Mouse (Mus musculus) liver, embryonic 16.5 days (tissue): Measurements from ENCODE around the gene Vipr2. TPM values are rescaled to one million over a fixed set of nuclear protein-coding genes. Genes with fewer than 3 reads are reported as not detected.

Experiments used
- ATAC-seq: fragments of 200-750 bp; cut with Nextera tagmentation; 2 replicates; pipeline ENCODE4 v1.8.0; 2017; ENCODE audit warnings: low read depth, mild to moderate bottlenecking, moderate number of reproducible peaks, moderate library complexity
- H3K27ac ChIP-seq: fragments of 300-500 bp; sonication (generic); 2 replicates; pipeline ENCODE4 v1.5.1; 2014; ENCODE audit warnings: mild to moderate bottlenecking, low read length
- H3K27me3 ChIP-seq: fragments of 300-500 bp; sonication (generic); 2 replicates; pipeline ENCODE4 v1.6.1; 2014; ENCODE audit warnings: low read depth, low read length, mixed read lengths; ENCODE audit not compliant: control insufficient read depth, insufficient read depth
- H3K36me3 ChIP-seq: fragments of 300-500 bp; sonication (generic); 2 replicates; pipeline ENCODE4 v1.6.1; 2014; ENCODE audit warnings: mild to moderate bottlenecking; ENCODE audit not compliant: control insufficient read depth, insufficient read depth
- H3K4me1 ChIP-seq: fragments of 300-500 bp; sonication (generic); 2 replicates; pipeline ENCODE4 v1.6.1; 2014; ENCODE audit warnings: low read depth, low read length, mixed read lengths; ENCODE audit not compliant: control insufficient read depth
- H3K4me2 ChIP-seq: fragments of 300-500 bp; sonication (generic); 2 replicates; pipeline ENCODE4 v1.6.1; 2014; ENCODE audit warnings: low read depth, low read length, mixed read lengths
- H3K4me3 ChIP-seq: fragments of 300-500 bp; sonication (generic); 2 replicates; pipeline ENCODE4 v1.5.1; 2014; ENCODE audit warnings: low read depth, mild to moderate bottlenecking, low read length
- H3K9ac ChIP-seq: fragments of 300-500 bp; sonication (generic); 2 replicates; pipeline ENCODE4 v1.6.1; 2014; ENCODE audit warnings: low read depth, low read length
- H3K9me3 ChIP-seq: fragments of 300-500 bp; sonication (generic); replicated peaks from 2 replicates; pipeline ENCODE4 v1.6.1; 2016; ENCODE audit warnings: low read length; ENCODE audit not compliant: control insufficient read depth
- WGBS: fragments of 180-500 bp; shearing (Covaris S2); extraction: QIAGEN DNeasy Blood & Tissue Kit; methylation state at CpG from one replicate; pipeline ENCODE4 v1.1.7; 2014; ENCODE audit not compliant: insufficient replicate concordance; 5-methylcytosine and 5-hydroxymethylcytosine counted together
- polyA plus RNA-seq: library from polyadenylated mRNA; unstranded; fragments of >200 nt; fragmentation: Nextera tagmentation; extraction: Ambion mirVana; gene quantifications from 2 replicates; pipeline ENCODE4 v1.2.1, GENCODE M21; 2015

Gene Vipr2
- polyA plus RNA-seq: 0.07 TPM in 2 replicates

GRCm38 (mm10) chr12:116077074-116077854 is at the start of gene Vipr2:
Vipr2 (plus strand) TSS chr12:116077726.
- no peaks in the 10 kb centered on the region for H3K9me3 ChIP-seq
- H3K36me3 ChIP-seq: no peaks in the 10 kb centered on the region
- peak within 1 kb of the TSS; percentile 49 for H3K4me3 ChIP-seq
- peaks cover 15% of the 10 kb centered on the region for H3K27me3 ChIP-seq
- WGBS: 6% methylated on average over 25 of the region's 33 CpGs
- H3K27ac ChIP-seq: no peak within 1 kb of the TSS
- H3K9ac ChIP-seq: no peak within 1 kb of the TSS
- no peaks in the 10 kb centered on the region; the same call in 1 of the 2 replicates for H3K4me1 ChIP-seq
- H3K4me2 ChIP-seq: peak within 1 kb of the TSS; percentile 65
- peak; percentile 59 for ATAC-seq

- Histone ChIP-seq H3K4me3 (no peak overlapping the region), H3K9ac (no peak overlapping the region), H3K36me3 (no peaks in the 10 kb centered on the region), H3K4me1 (no peaks in the 10 kb centered on the region), H3K27me3 (no peaks in the 10 kb centered on the region), H3K9me3 (no peaks in the 10 kb centered on the region), H3K27ac (no peak overlapping the region), H3K4me2 (no peak overlapping the region)
- 40% methylated on average over 2 of the region's 2 CpGs for whole genome bisulfite sequencing
- no peak for ATAC-seq
Observed at GRCm38 (mm10) chr12:116028095-116028494, 49.4 kb upstream of the Vipr2 start.

GRCm38 (mm10) chr12:116035346-116035745 is 42.2 kb upstream of the Vipr2 start:
- H3K4me2 ChIP-seq: no peak overlapping the region
- no peak overlapping the region for H3K4me3 ChIP-seq
- no peaks in the 10 kb centered on the region for H3K9me3 ChIP-seq
- 48% methylated on average over 5 of the region's 5 CpGs for WGBS
- H3K4me1 ChIP-seq: no peaks in the 10 kb centered on the region
- no peaks in the 10 kb centered on the region for H3K36me3 ChIP-seq
- no peak overlapping the region for H3K9ac ChIP-seq
- H3K27ac ChIP-seq: no peak overlapping the region
- H3K27me3 ChIP-seq: no peaks in the 10 kb centered on the region
- ATAC-seq: no peak

- Histone ChIP-seq H3K9me3 (no peaks in the 10 kb centered on the region), H3K27me3 (no peaks in the 10 kb centered on the region), H3K27ac (no peak overlapping the region), H3K4me1 (peaks cover 8% of the 10 kb centered on the region), H3K36me3 (no peaks in the 10 kb centered on the region), H3K4me3 (no peak overlapping the region), H3K9ac (no peak overlapping the region), H3K4me2 (no peak overlapping the region)
- ATAC-seq: no peak
- 62% methylated on average over 5 of the region's 5 CpGs for WGBS
Observed at GRCm38 (mm10) chr12:116044785-116045184, 32.7 kb upstream of the Vipr2 start.

- no peaks in the 10 kb centered on the region for H3K27me3 ChIP-seq
- H3K36me3 ChIP-seq: no peaks in the 10 kb centered on the region
- H3K4me3 ChIP-seq: peak within 1 kb of the TSS; percentile 70
- H3K4me1 ChIP-seq: peaks cover 8% of the 10 kb centered on the region
- H3K27ac ChIP-seq: peak within 1 kb of the TSS; percentile 75
- WGBS: 1% methylated on average over 55 of the region's 55 CpGs
- peak within 1 kb of the TSS; percentile 66 for H3K4me2 ChIP-seq
- ATAC-seq: peak; percentile 96
- H3K9me3 ChIP-seq: no peaks in the 10 kb centered on the region
- H3K9ac ChIP-seq: peak within 1 kb of the TSS; percentile 70
Observed at GRCm38 (mm10) chr12:116047440-116048377, 29.8 kb upstream of the Vipr2 start, which contains the start of gene Zfp386. Zfp386 (plus strand) TSS chr12:116047724.

- no peaks in the 10 kb centered on the region for H3K36me3 ChIP-seq
- no peak for ATAC-seq
- H3K9ac ChIP-seq: no peak overlapping the region
- H3K27ac ChIP-seq: no peak overlapping the region; the same call in 1 of the 2 replicates
- H3K4me2 ChIP-seq: peak overlapping the region; percentile 66
- no peaks in the 10 kb centered on the region for H3K9me3 ChIP-seq
- peaks cover 8% of the 10 kb centered on the region for H3K4me1 ChIP-seq
- WGBS: 50% methylated on average over 7 of the region's 7 CpGs
- peak overlapping the region; percentile 70 for H3K4me3 ChIP-seq
- H3K27me3 ChIP-seq: no peaks in the 10 kb centered on the region
Observed at GRCm38 (mm10) chr12:116048766-116049165, 28.8 kb upstream of the Vipr2 start.

GRCm38 (mm10) chr12:116049236-116049635 is 28.3 kb upstream of the Vipr2 start:
- no peak overlapping the region for H3K4me3 ChIP-seq
- no peak overlapping the region for H3K27ac ChIP-seq
- no peak for ATAC-seq
- H3K9me3 ChIP-seq: no peaks in the 10 kb centered on the region
- no peaks in the 10 kb centered on the region for H3K27me3 ChIP-seq
- H3K36me3 ChIP-seq: no peaks in the 10 kb centered on the region
- WGBS: 63% methylated on average over 3 of the region's 3 CpGs
- H3K9ac ChIP-seq: no peak overlapping the region
- H3K4me1 ChIP-seq: peaks cover 8% of the 10 kb centered on the region
- no peak overlapping the region for H3K4me2 ChIP-seq

- Histone ChIP-seq H3K9ac (no peak overlapping the region), H3K4me3 (no peak overlapping the region), H3K9me3 (no peaks in the 10 kb centered on the region), H3K36me3 (no peaks in the 10 kb centered on the region; the same call in 1 of the 2 replicates), H3K27ac (no peak overlapping the region), H3K4me2 (no peak overlapping the region), H3K4me1 (peaks cover 8% of the 10 kb centered on the region), H3K27me3 (no peaks in the 10 kb centered on the region)
- WGBS: 47% methylated on average over 6 of the region's 6 CpGs
- ATAC-seq: no peak
Observed at GRCm38 (mm10) chr12:116049701-116050100, 27.8 kb upstream of the Vipr2 start.
